Mouse (Mus musculus): Measurements from ENCODE around the gene Polr3f. TPM values are rescaled to one million over a fixed set of nuclear protein-coding genes. Genes with fewer than 3 reads are reported as not detected.

Polr3f gene
- polyA plus RNA-seq, 1 experiment from 2014 or later: 31.7 TPM

DNA sequence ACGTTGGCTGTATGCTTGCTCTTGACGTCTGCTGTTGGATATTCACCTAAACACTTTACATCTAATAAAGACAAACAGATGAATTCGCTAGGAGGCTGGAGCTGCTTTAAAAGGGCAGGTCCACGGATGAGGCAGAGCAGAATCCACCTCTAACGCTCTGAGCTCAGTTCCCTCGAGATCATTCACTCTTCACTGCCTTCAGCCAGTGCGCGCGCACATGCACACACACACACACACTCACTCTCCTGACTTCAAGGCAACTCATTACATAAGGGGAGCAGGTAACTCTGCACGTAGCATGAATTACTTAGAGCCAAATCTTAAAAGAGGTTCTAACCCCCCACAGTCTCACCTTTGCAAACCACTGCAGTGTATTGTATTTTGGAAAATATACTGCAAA, 1.7 kb upstream of the Polr3f start:
- no peak overlapping the region for H3K27ac ChIP-seq (ENCODE audit: low read length)
- no peak overlapping the region for H3K9ac ChIP-seq (replicated peaks; ENCODE audit: low read depth, low read length)
- H3K4me1 ChIP-seq (replicated peaks; ENCODE audit: control insufficient read depth, insufficient read depth, low read length): peaks cover 18% of the 10 kb centered on the region
- WGBS: 43% methylated on average over 10 of the region's 10 CpGs
- no peaks in the 10 kb centered on the region for H3K36me3 ChIP-seq (ENCODE audit: control insufficient read depth, insufficient read depth)
- H3K4me3 ChIP-seq (replicated peaks; ENCODE audit: low read length): no peak overlapping the region
- no peak for ATAC-seq
- no peaks in the 10 kb centered on the region for H3K9me3 ChIP-seq (ENCODE audit: control insufficient read depth, low read length)
- no peaks in the 10 kb centered on the region for H3K27me3 ChIP-seq (replicated peaks; ENCODE audit: control insufficient read depth, insufficient read depth, low read length)
- H3K4me2 ChIP-seq (ENCODE audit: low read length): no peak overlapping the region

DNA sequence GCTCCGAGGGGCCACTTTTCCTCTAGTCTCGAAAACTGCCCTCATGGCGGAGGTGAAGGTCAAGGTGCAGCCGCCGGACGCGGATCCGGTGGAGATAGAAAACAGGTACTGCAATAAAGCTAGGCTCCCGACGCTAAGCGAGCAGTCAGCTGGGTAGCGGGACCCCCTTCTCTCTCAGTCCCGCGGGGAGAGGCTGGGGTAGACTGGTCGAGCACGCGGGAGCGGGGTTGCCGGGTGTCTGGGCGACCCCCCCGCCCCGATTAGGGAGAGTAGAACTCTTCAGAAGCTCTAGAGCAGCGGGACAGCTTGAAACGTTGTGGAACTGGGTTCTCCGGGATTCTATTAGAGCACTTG, 280 bp downstream of the Polr3f start:
- 0% methylated on average over 23 of the region's 25 CpGs for WGBS
- Histone ChIP-seq H3K9ac (replicated peaks; ENCODE audit: low read depth, low read length) (peak overlapping the region; percentile 86), H3K27ac (ENCODE audit: low read length) (peak overlapping the region; percentile 99), H3K36me3 (ENCODE audit: control insufficient read depth, insufficient read depth) (peaks cover 3% of the 10 kb centered on the region; the same call in 1 of the 2 replicates), H3K4me1 (replicated peaks; ENCODE audit: control insufficient read depth, insufficient read depth, low read length) (peaks cover 18% of the 10 kb centered on the region), H3K27me3 (replicated peaks; ENCODE audit: control insufficient read depth, insufficient read depth, low read length) (no peaks in the 10 kb centered on the region), H3K9me3 (ENCODE audit: control insufficient read depth, low read length) (no peaks in the 10 kb centered on the region), H3K4me3 (replicated peaks; ENCODE audit: low read length) (peak overlapping the region; percentile 99), H3K4me2 (ENCODE audit: low read length) (peak overlapping the region; percentile 92)
- ATAC-seq: peak; percentile 47

GRCm38 (mm10) chr2:144537123-144537522, 9.6 kb downstream of the Polr3f start:
- Histone ChIP-seq H3K4me3 (replicated peaks; ENCODE audit: low read length) (no peak overlapping the region), H3K9me3 (ENCODE audit: control insufficient read depth, low read length) (no peaks in the 10 kb centered on the region), H3K4me2 (ENCODE audit: low read length) (no peak overlapping the region), H3K4me1 (replicated peaks; ENCODE audit: control insufficient read depth, insufficient read depth, low read length) (no peaks in the 10 kb centered on the region), H3K9ac (replicated peaks; ENCODE audit: low read depth, low read length) (no peak overlapping the region), H3K27me3 (replicated peaks; ENCODE audit: control insufficient read depth, insufficient read depth, low read length) (no peaks in the 10 kb centered on the region), H3K27ac (ENCODE audit: low read length) (no peak overlapping the region), H3K36me3 (ENCODE audit: control insufficient read depth, insufficient read depth) (peaks cover 71% of the 10 kb centered on the region)
- WGBS: 93% methylated on average over 7 of the region's 7 CpGs
- ATAC-seq: no peak

- 90% methylated on average over 4 of the region's 4 CpGs for WGBS
- H3K4me1 ChIP-seq (replicated peaks; ENCODE audit: control insufficient read depth, insufficient read depth, low read length): no peaks in the 10 kb centered on the region
- ATAC-seq: no peak
- no peaks in the 10 kb centered on the region for H3K9me3 ChIP-seq (ENCODE audit: control insufficient read depth, low read length)
- H3K4me2 ChIP-seq (ENCODE audit: low read length): no peak overlapping the region
- H3K27ac ChIP-seq (ENCODE audit: low read length): no peak overlapping the region
- H3K36me3 ChIP-seq (ENCODE audit: control insufficient read depth, insufficient read depth): peaks cover 50% of the 10 kb centered on the region
- H3K9ac ChIP-seq (replicated peaks; ENCODE audit: low read depth, low read length): no peak overlapping the region
- no peak overlapping the region for H3K4me3 ChIP-seq (replicated peaks; ENCODE audit: low read length)
- H3K27me3 ChIP-seq (replicated peaks; ENCODE audit: control insufficient read depth, insufficient read depth, low read length): no peaks in the 10 kb centered on the region
Measured at GRCm38 (mm10) chr2:144541246-144541645, 13.7 kb downstream of the Polr3f start.

- H3K36me3 ChIP-seq (ENCODE audit: control insufficient read depth, insufficient read depth): peaks cover 31% of the 10 kb centered on the region
- WGBS: 92% methylated on average over 6 of the region's 6 CpGs
Measured at GRCm38 (mm10) chr2:144543670-144544069, 16.2 kb downstream of the Polr3f start.

DNA sequence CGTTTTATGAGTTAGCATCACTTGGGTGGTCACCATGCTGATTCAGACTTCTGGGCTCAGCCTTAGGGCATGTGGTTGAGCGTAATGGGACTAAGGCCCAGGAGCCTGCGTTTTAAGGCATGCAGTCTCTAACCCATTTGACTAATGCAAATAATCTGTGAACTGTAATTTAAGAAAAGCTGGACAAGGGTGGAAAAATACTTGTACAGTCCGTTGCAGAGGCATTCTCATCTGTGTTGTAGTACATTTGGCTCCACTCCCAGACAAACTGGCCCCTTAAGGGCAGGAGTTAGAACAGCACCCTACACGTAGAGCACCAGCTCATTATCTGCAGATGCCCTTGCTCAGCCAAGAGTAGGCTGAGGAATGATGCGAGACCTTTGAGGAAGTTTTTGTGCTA, 17.1 kb downstream of the Polr3f start:
- Histone ChIP-seq H3K4me1 (replicated peaks; ENCODE audit: control insufficient read depth, insufficient read depth, low read length) (0 out of 2 replicates have a peak, but pooled peaks cover 3% of the 10 kb centered on the region), H3K27me3 (replicated peaks; ENCODE audit: control insufficient read depth, insufficient read depth, low read length) (no peaks in the 10 kb centered on the region), H3K9ac (replicated peaks; ENCODE audit: low read depth, low read length) (no peak overlapping the region), H3K4me3 (replicated peaks; ENCODE audit: low read length) (no peak overlapping the region), H3K36me3 (ENCODE audit: control insufficient read depth, insufficient read depth) (peaks cover 22% of the 10 kb centered on the region), H3K4me2 (ENCODE audit: low read length) (no peak overlapping the region), H3K9me3 (ENCODE audit: control insufficient read depth, low read length) (no peaks in the 10 kb centered on the region), H3K27ac (ENCODE audit: low read length) (no peak overlapping the region)
- ATAC-seq: no peak
- WGBS: 80% methylated on average over 6 of the region's 6 CpGs

More at GRCm38 (mm10) chr2:144543670-144544069, 16.2 kb downstream of the Polr3f start:
- no peak overlapping the region for H3K27ac ChIP-seq (ENCODE audit: low read length)
- no peaks in the 10 kb centered on the region for H3K9me3 ChIP-seq (ENCODE audit: control insufficient read depth, low read length)
- no peak overlapping the region for H3K4me3 ChIP-seq (replicated peaks; ENCODE audit: low read length)
- H3K9ac ChIP-seq (replicated peaks; ENCODE audit: low read depth, low read length): no peak overlapping the region
- no peaks in the 10 kb centered on the region for H3K27me3 ChIP-seq (replicated peaks; ENCODE audit: control insufficient read depth, insufficient read depth, low read length)
- H3K4me2 ChIP-seq (ENCODE audit: low read length): no peak overlapping the region
- ATAC-seq: no peak
- no peaks in the 10 kb centered on the region for H3K4me1 ChIP-seq (replicated peaks; ENCODE audit: control insufficient read depth, insufficient read depth, low read length)

DNA sequence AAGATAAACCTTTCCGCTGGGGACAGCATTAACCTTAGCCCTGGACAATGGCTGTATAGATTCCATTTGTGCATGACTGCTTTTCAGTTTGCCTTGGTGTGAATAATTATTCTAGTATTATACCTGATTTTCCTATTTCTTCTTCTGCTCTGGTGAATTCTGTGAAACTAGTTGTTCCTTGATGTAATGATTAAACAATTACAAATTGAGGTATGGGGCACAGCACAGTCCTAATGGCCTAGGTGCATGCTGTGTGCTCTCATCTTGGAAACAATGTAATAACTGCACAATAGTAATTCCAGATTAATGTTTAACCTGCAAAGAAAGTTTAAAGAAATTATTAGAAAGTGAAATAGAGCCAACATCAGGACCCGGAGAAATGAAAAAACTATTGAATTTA, 17.5 kb downstream of the Polr3f start:
- peaks cover 6% of the 10 kb centered on the region for H3K4me1 ChIP-seq (replicated peaks; ENCODE audit: control insufficient read depth, insufficient read depth, low read length)
- no peaks in the 10 kb centered on the region for H3K27me3 ChIP-seq (replicated peaks; ENCODE audit: control insufficient read depth, insufficient read depth, low read length)
- WGBS: 85% methylated on average over 2 of the region's 2 CpGs
- H3K36me3 ChIP-seq (ENCODE audit: control insufficient read depth, insufficient read depth): peaks cover 19% of the 10 kb centered on the region
- H3K27ac ChIP-seq (ENCODE audit: low read length): no peak overlapping the region
- no peak overlapping the region for H3K4me2 ChIP-seq (ENCODE audit: low read length)
- H3K9me3 ChIP-seq (ENCODE audit: control insufficient read depth, low read length): no peaks in the 10 kb centered on the region
- no peak overlapping the region for H3K4me3 ChIP-seq (replicated peaks; ENCODE audit: low read length)
- H3K9ac ChIP-seq (replicated peaks; ENCODE audit: low read depth, low read length): no peak overlapping the region
- no peak for ATAC-seq

- Histone ChIP-seq H3K4me2 (ENCODE audit: low read length) (no peak overlapping the region), H3K36me3 (ENCODE audit: control insufficient read depth, insufficient read depth) (peaks cover 18% of the 10 kb centered on the region), H3K4me3 (replicated peaks; ENCODE audit: low read length) (no peak overlapping the region), H3K9me3 (ENCODE audit: control insufficient read depth, low read length) (no peaks in the 10 kb centered on the region), H3K9ac (replicated peaks; ENCODE audit: low read depth, low read length) (no peak overlapping the region), H3K4me1 (replicated peaks; ENCODE audit: control insufficient read depth, insufficient read depth, low read length) (peaks cover 7% of the 10 kb centered on the region), H3K27ac (ENCODE audit: low read length) (no peak overlapping the region), H3K27me3 (replicated peaks; ENCODE audit: control insufficient read depth, insufficient read depth, low read length) (no peaks in the 10 kb centered on the region)
- ATAC-seq: no peak
- 68% methylated on average over 1 of the region's 1 CpGs for WGBS
Measured at GRCm38 (mm10) chr2:144545481-144545880, 18.0 kb downstream of the Polr3f start.

DNA sequence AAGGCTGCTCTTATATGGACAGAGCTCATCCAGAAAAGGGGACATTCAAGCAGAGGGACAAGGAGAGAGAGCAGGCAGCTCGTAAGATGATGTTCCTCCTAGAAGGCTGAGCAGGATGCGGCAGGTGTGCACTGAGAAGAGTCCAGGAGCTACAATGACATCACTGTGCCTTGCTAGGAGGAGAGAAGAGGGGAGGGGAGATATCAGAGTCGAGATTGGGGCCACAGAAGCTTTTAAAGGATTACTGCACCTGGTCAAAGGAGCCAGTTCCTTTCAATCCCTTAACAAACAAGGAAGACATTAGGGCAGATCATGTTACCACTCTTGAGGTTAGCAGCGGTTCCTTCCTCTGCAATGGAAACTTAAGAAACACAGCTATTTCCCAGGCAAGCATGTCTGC, 20.0 kb downstream of the Polr3f start:
- H3K27ac ChIP-seq (ENCODE audit: low read length): no peak overlapping the region
- peaks cover 12% of the 10 kb centered on the region for H3K36me3 ChIP-seq (ENCODE audit: control insufficient read depth, insufficient read depth)
- no peak overlapping the region for H3K9ac ChIP-seq (replicated peaks; ENCODE audit: low read depth, low read length)
- no peak for ATAC-seq
- H3K4me1 ChIP-seq (replicated peaks; ENCODE audit: control insufficient read depth, insufficient read depth, low read length): peaks cover 7% of the 10 kb centered on the region
- no peak overlapping the region for H3K4me2 ChIP-seq (ENCODE audit: low read length)
- no peaks in the 10 kb centered on the region for H3K9me3 ChIP-seq (ENCODE audit: control insufficient read depth, low read length)
- no peak overlapping the region for H3K4me3 ChIP-seq (replicated peaks; ENCODE audit: low read length)
- H3K27me3 ChIP-seq (replicated peaks; ENCODE audit: control insufficient read depth, insufficient read depth, low read length): no peaks in the 10 kb centered on the region
- 76% methylated on average over 4 of the region's 4 CpGs for WGBS

- Histone ChIP-seq H3K36me3 (ENCODE audit: control insufficient read depth, insufficient read depth) (no peaks in the 10 kb centered on the region; the same call in 1 of the 2 replicates), H3K4me2 (ENCODE audit: low read length) (peak within 1 kb of the TSS; percentile 50), H3K9ac (replicated peaks; ENCODE audit: low read depth, low read length) (peak within 1 kb of the TSS; percentile 85), H3K27me3 (replicated peaks; ENCODE audit: control insufficient read depth, insufficient read depth, low read length) (no peaks in the 10 kb centered on the region), H3K9me3 (ENCODE audit: control insufficient read depth, low read length) (no peaks in the 10 kb centered on the region), H3K27ac (ENCODE audit: low read length) (peak within 1 kb of the TSS; percentile 60), H3K4me3 (replicated peaks; ENCODE audit: low read length) (peak within 1 kb of the TSS; percentile 82), H3K4me1 (replicated peaks; ENCODE audit: control insufficient read depth, insufficient read depth, low read length) (peaks cover 11% of the 10 kb centered on the region)
- ATAC-seq: peak; percentile 98
- under 1% methylated on average over 17 of the region's 17 CpGs for WGBS
Measured at GRCm38 (mm10) chr2:144550529-144550928, 23.0 kb downstream of the Polr3f start, which contains the start of gene Rbbp9. Gene Rbbp9, minus strand, starts transcription at chr2:144550869.
